Mouse (Mus musculus) C2C12 (cell line): ENCODE results near the gene Lrba. TPM values are rescaled to one million over a fixed set of nuclear protein-coding genes. Genes with fewer than 3 reads are reported as not detected.

Source experiments
- H3K27me3 ChIP-seq: one replicate; pipeline ENCODE4 v1.6.1; 2011; ENCODE audit not compliant: control insufficient read depth, insufficient read depth, insufficient read length
- H3K36me3 ChIP-seq: one replicate; pipeline ENCODE4 v1.6.1; 2011; ENCODE audit not compliant: control insufficient read depth, insufficient read depth
- H3K4me3 ChIP-seq: one replicate; pipeline ENCODE4 v1.5.1; 2011; ENCODE audit warnings: mild to moderate bottlenecking, control low read depth; ENCODE audit not compliant: poor library complexity, insufficient read depth, severe bottlenecking
- H3K79me2 ChIP-seq: one replicate; pipeline ENCODE4 v1.6.1; 2011; ENCODE audit not compliant: control insufficient read depth, insufficient read depth
- H3K79me3 ChIP-seq: one replicate; pipeline ENCODE4 v1.6.1; 2011; ENCODE audit warnings: low read depth, control low read depth
- H3ac ChIP-seq: one replicate; pipeline ENCODE3; 2011; ENCODE audit warnings: low read depth; ENCODE audit not compliant: control insufficient read depth, insufficient read length
- CEBPB ChIP-seq: IDR thresholded peaks from one replicate; pipeline ENCODE4 v1.6.1; 2011; ENCODE audit warnings: low read depth, mild to moderate bottlenecking, control low read depth, moderate library complexity
- CTCF ChIP-seq: IDR thresholded peaks from one replicate; pipeline ENCODE4 v1.5.1; 2011; ENCODE audit not compliant: control insufficient read depth, insufficient read depth, insufficient read length
- FOSL1 ChIP-seq: IDR thresholded peaks from one replicate; pipeline ENCODE4 v1.8.0; 2011; ENCODE audit warnings: mild to moderate bottlenecking, low read length; ENCODE audit not compliant: poor library complexity, insufficient read depth, severe bottlenecking
- MAX ChIP-seq: IDR thresholded peaks from one replicate; pipeline ENCODE4 v1.6.1; 2011; ENCODE audit warnings: mild to moderate bottlenecking, control low read depth
- MYOD1 ChIP-seq: IDR thresholded peaks from one replicate; pipeline ENCODE4 v1.6.1; 2011; ENCODE audit warnings: low read depth; ENCODE audit not compliant: control insufficient read depth, insufficient read length
- MYOG ChIP-seq: IDR thresholded peaks from one replicate; pipeline ENCODE4 v1.6.1; 2011; ENCODE audit not compliant: control insufficient read depth, insufficient read length; ENCODE audit errors: extremely low read depth
- USF1 ChIP-seq: IDR thresholded peaks from one replicate; pipeline ENCODE4 v1.6.1; 2011; ENCODE audit warnings: low read depth, mild to moderate bottlenecking, control low read depth, moderate library complexity
- polyA plus RNA-seq: library from polyadenylated mRNA; unstranded; fragments of >200 nt; fragmentation: generic; extraction: Trizol; gene quantifications from one replicate; pipeline ENCODE4 v1.2.1, GENCODE M21; 2012; ENCODE audit warnings: missing spikeins

Gene Lrba
- polyA plus RNA-seq, 1 experiment, result 2.6 TPM

GRCm38 (mm10) chr3:86774566-86775443, 550.3 kb downstream of the Lrba start:
- Histone ChIP-seq H3K27me3 (no peaks in the 10 kb centered on the region), H3K36me3 (no peaks in the 10 kb centered on the region), H3K79me2 (no peaks in the 10 kb centered on the region), H3K79me3 (no peaks in the 10 kb centered on the region), H3ac (no peak overlapping the region), H3K4me3 (no peak overlapping the region)
- no peak for TF ChIP-seq CTCF
- TF ChIP-seq MYOD1, result no peak
- no peak for TF ChIP-seq USF1
- no peak for TF ChIP-seq MYOG
- no peak for TF ChIP-seq CEBPB
- TF ChIP-seq FOSL1, result no peak
- TF ChIP-seq MAX, result no peak

- TF ChIP-seq MAX, result no peak
- no peak for TF ChIP-seq MYOD1
- TF ChIP-seq USF1, result no peak
- no peak for TF ChIP-seq CTCF
- TF ChIP-seq FOSL1, result no peak
- TF ChIP-seq CEBPB, result no peak
- no peak for TF ChIP-seq MYOG
- Histone ChIP-seq H3K27me3 (no peaks in the 10 kb centered on the region), H3ac (no peak overlapping the region), H3K36me3 (no peaks in the 10 kb centered on the region), H3K79me3 (no peaks in the 10 kb centered on the region), H3K4me3 (no peak overlapping the region), H3K79me2 (no peaks in the 10 kb centered on the region)
These were observed 551.0 kb downstream of the Lrba start for GRCm38 (mm10) chr3:86775444-86775828.

GRCm38 (mm10) chr3:86779704-86780103, 555.2 kb downstream of the Lrba start:
- no peak overlapping the region for H3ac ChIP-seq
- H3K79me3 ChIP-seq, result no peaks in the 10 kb centered on the region
- no peak overlapping the region for H3K4me3 ChIP-seq
- no peaks in the 10 kb centered on the region for H3K27me3 ChIP-seq
- no peaks in the 10 kb centered on the region for H3K79me2 ChIP-seq
- no peak for TF ChIP-seq USF1
- peak; percentile 41 for TF ChIP-seq CTCF
- TF ChIP-seq FOSL1, result no peak
- TF ChIP-seq CEBPB, result no peak
- H3K36me3 ChIP-seq, result no peaks in the 10 kb centered on the region

- Histone ChIP-seq H3K79me3 (no peaks in the 10 kb centered on the region), H3K4me3 (no peak overlapping the region), H3K36me3 (no peaks in the 10 kb centered on the region), H3K27me3 (no peaks in the 10 kb centered on the region), H3K79me2 (no peaks in the 10 kb centered on the region), H3ac (no peak overlapping the region)
- no peak for TF ChIP-seq CEBPB
- TF ChIP-seq USF1, result no peak
- no peak for TF ChIP-seq MYOG
- TF ChIP-seq CTCF, result no peak
- no peak for TF ChIP-seq MAX
- no peak for TF ChIP-seq MYOD1
- no peak for TF ChIP-seq FOSL1
These were observed 559.6 kb downstream of the Lrba start for GRCm38 (mm10) chr3:86784051-86784450.

GRCm38 (mm10) chr3:86784930-86785329, 560.5 kb downstream of the Lrba start:
- no peaks in the 10 kb centered on the region for H3K27me3 ChIP-seq
- TF ChIP-seq FOSL1 (no peak), MYOD1 (no peak), MYOG (no peak), MAX (no peak), CEBPB (no peak), CTCF (no peak), USF1 (no peak)
- H3K79me3 ChIP-seq, result no peaks in the 10 kb centered on the region
- H3K4me3 ChIP-seq, result no peak overlapping the region
- H3K36me3 ChIP-seq, result no peaks in the 10 kb centered on the region
- H3K79me2 ChIP-seq, result no peaks in the 10 kb centered on the region
- no peak overlapping the region for H3ac ChIP-seq
